Mouse (Mus musculus) adrenal gland, postnatal 25 days (tissue): Measurements from ENCODE around the gene Tmem201. TPM values are rescaled to one million over a fixed set of nuclear protein-coding genes. Genes with fewer than 3 reads are reported as not detected.
"Not testable (repeated sequence)": the region's sequence is repeated elsewhere in the genome, so short reads cannot be mapped to it uniquely, and the experiment has no call there.

Experiments
- DNase-seq: peaks from one replicate; pipeline ENCODE4 v3.0.0; 2021; ENCODE audit warnings: mixed read lengths
- long read RNA-seq: library from polyadenylated mRNA; stranded (forward); transcript quantifications from one replicate; pipeline ENCODE4 v2.0.0, GENCODE M21; 2021
- total RNA-seq: library from RNA; stranded (reverse); gene quantifications from 2 replicates; pipeline ENCODE4 v1.2.3, GENCODE M21; 2021

The Tmem201 gene
- total RNA-seq: 34.1 and 36.1 TPM in 2 replicates
- long read RNA-seq, transcript Tmem201-202 (6 exons, 3,620 nt): major isoform, 5 of 24 reads
- long read RNA-seq, partial matches to known transcripts: 4 of 24 reads
- long read RNA-seq, other reads (novel, unspliced or antisense): 15 of 24 reads

DNA sequence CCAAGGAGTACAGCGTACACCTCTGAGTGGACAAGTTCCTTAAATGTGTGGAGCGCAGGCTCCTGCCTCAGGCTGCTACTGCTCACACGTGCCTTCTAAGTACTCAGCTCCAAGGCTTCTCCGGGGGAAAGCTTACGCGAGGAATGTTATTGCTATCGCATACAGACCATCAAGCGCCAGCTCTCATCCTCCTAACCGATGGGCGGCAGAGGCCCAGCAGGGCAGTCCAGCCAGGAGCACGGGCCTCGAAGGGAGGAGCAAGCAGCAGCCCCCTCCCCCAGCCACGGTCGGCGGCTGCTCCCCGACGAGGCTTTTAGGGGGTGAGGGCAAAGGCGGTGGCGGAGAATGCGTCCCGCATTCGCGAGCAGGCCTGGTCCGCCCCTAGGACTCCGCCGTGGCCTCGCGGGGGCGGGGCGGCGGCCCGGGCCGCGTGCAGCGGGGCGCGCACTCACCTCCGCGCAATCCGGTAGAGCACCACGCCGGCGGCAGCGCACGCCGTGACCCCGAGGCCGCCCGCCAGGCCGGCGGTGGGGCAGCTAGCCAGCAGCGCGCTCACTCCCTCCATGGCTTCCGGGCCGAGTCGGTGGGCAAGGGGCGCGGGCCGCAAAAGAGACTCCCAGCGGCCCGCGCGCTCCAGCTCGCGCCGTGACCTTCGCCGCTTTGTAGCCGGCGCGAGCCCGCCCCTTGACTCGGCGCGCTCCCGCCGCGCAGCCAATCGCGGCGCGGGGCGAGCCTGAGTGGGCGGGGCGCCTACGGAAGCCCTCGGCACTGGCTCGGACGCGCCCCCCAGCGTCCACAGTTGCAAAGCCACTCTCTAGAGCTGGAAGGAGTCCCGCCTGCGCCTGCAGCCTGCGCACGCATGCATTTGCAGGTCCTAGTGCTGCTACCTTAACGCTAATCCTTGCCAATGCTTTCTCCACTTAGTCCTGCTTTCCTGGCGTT is at the start of gene Tmem201:
Gene Tmem201 (minus strand): TSS at position 662 of the 942 bp plus-strand sequence.
- peak; percentile 96 for DNase-seq

DNA sequence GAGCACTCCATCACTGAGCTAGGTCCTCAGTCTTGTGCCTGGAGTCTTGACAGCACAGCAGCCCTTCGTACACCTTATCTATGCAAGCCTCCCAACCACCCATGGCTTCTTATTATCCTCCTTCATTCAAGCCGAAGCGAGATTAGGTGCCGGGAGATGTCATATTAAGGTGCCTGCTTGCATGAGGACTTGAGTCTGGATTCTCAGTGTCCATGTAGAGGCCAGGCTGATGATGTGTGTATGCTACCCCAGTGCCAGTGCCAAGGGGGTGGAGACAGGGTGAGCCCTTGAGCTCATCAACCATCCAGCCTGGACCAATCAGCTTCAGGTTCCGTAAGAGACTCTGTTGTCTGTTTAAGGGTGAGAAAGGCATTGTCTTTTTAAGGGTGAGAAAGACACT is 47.1 kb upstream of the Tmem201 start:
- no peak for DNase-seq

DNA sequence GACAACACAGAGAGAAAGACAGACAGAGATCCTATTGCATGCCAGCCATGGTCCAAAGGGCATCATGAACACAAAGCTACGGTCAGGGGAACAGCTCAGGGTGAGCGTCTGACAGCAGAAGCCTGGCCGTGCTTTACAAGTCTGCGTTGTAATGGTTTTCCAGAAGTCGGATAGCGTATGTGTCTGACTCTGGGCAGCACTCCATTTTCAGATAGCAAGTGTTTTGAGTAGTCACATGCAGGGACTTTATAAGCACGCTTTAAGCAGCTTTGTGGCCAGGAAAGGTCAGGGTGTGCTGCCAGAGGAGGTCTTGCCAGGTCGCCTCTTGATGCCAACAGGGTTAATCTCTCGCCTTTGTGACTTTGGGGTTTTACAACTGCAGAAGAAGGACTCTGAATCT is 46.5 kb upstream of the Tmem201 start:
- no peak for DNase-seq

DNA sequence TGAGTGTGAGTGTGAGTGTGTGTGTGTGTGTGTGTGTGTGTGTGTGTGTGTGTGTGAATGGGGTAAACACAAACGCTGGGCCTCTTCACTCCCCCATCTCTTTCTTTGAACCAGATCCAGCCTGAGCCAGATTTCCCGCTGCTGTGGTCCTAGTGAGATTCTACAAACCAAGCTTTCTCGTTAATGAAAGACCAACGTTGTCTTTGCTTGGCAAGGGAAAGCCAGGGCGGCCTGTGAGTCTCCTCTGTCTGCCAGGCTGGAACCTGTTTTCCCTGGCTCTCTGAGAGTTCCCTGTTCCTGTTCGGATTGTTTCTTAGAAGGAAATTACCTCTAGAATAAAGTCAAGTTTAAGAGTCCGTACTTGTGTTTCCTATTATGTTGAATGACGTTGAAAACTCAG is 45.1 kb upstream of the Tmem201 start:
- DNase-seq: no peak

DNA sequence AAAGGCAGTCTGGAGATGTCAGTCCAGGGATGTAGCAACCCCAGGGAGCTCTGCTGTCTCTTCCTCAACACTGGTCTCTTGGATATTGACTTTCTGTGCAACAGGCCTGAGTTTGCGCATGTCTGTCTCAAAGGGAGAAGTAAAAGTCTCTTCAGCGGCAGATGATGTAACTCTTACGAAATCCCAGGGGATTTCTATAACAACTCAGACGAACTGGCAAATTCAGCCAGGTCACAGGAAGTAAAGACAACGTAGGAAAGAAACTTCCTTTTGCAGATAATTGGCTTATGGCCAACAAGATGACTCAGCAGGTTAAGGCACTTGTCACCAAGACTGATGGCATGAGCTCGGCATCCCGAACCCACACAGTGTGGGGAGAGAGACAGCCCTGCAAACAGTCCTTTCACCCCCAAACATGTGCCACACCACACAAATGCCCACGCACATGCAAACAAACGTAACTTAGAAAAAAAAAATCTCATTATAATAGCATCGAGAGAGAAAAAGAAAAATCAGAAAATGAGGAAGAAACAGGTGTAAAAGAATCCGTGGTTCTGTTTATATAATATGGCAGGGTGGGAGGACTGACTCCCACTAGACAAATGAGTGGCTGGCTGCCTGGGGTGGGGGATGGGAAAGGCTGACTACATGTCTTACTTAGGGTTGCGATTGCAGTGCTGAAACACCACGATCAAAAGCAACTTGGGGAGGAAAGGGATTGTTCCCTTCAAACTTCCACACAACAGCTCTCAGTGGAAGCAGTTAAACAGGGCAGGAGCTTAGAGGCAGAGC is 42.9 kb upstream of the Tmem201 start:
- no peak for DNase-seq

DNA sequence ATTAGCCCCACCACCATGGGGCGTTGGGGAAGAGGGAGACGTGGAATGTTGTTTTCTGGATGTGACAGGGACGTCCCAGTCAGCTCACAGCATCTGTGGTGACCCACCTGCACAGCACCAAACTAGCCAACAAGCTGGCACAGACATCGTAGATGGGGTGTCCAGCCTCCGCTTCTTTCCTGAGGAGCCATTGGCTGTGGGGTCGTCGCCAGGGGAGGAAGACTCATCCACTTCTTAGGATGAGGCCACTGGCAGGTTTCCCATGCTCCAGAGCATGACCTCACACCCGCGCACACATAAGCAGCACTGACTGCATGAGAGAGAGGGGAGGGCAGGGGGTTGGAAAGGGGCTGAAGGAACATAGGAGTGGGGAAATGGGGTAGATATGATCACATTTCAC is 42.1 kb upstream of the Tmem201 start:
- DNase-seq: no peak

DNA sequence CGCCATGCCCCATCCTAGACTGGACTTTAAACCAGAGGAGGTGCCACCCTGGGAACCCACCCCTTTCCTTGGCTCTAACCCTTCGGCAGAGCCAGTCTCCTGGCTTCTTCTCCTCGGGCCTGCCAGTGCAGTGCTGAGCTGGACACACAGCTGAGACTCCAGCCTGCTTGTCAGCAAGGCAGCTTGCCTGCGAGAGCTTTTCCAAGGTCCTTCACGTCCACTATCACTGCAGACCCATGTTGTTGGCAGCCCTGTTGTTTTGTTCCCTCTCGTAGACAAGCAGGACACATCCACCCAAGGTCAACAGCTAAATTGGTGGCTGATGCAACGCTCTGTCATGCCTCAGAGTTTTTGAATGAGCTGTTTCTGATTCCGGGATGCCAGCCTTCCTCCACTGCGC is 39.3 kb upstream of the Tmem201 start:
- peak; percentile 53 for DNase-seq

DNA sequence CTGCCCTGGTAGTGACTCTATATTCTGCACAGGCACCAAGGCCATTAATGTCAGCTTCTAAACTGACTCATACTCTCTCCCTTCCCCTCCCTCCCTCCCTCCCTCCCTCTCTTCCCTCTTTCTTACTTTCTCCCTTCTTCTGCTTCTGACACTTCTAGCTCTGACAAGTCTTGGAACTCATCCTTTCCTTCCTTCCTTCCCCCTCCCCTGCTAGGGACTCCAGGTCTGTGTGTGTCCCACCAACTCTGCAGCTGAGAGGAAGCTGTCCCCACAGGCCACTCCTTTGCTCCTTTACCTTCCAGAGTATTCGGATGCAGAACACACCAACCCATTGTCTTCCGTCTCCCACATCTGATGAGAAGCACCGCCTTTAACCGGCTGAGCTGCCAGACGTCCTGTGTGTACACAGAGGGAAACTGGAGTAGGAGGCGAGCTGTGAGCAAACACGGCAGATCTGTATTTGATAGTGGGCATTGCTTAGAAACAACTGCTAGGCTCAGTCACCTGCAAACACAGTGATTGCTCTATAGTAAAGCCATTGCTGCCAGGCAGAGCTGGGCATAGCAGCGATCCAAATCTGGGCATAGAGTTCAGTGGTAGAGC is 38.0 kb upstream of the Tmem201 start:
- no peak for DNase-seq

DNA sequence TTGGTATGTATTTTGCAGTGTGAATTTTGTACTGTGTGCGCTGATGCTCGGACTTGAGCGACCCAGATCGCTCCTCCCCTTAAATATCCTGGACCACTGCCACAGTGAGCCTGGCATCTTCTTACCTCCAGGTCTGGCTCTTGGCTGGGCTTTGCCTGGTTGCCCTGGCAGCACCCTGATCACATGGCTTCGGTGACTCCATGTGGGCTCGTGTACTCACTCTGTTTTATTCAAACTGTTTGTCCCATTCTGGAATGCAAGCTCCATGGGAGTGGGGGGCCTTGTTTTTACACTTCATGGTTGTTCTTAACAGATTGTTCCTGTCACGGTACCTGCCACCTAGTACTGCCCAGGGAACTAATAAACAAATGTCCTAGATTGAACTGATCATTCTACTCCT is 37.5 kb upstream of the Tmem201 start:
- peak; percentile 74 for DNase-seq

DNA sequence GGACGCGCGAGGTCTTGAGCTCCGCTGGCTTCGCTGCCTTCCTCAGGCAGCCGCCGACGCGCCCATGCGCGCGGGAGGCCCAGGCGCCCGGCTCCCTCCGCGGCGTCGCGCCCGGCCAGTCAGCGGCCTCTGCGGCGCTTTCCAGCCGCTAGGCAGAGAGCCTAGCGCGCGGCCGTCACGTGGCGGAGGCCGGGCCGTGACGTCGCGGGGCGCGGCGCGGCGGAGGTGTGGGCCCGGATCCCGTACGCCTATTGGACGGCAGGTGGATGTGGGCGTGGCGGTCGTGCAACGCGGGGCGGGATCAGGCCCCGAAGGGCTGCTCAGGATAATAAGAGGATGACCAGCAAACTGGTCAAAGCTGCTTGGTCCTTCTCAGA is 36.2 kb upstream of the Tmem201 start, which contains the start of gene Slc25a33:
Gene Slc25a33 (minus strand): TSS at position 184 of the 377 bp plus-strand sequence.
- peak; percentile 97 for DNase-seq

DNA sequence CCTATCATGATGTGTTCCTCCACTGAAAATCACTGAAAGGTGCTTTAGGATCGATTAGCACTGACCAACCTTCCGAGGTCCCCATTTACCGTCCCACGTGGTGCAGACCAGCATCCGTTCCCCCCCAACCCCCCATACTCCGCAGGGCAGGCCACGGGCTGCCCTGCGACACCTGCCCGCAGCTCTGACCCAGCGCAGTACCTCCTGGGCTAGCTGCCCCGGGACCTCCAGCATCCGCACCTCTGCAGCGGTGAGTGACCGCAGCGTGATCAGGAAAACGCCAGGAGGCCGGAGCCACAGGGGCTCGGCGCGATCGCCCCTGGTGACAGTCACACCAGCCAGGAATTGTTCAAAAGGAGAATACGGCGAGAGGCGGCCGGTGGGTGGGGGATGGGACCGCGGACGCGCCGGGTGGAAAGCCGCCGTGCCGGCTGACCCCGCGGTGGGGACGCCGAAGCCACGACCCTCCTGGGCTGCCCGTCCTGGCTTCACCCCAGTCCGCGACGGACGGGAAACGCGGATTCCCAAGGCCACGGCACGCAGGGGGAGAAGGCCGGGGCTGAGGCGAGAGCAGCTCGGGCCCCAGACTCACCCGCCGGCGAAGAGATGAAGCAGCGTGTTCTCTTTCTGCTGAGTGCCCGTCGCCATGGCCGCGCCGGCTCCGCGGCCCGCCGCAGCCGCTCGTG is 35.7 kb upstream of the Tmem201 start:
- DNase-seq: peak; percentile 59

DNA sequence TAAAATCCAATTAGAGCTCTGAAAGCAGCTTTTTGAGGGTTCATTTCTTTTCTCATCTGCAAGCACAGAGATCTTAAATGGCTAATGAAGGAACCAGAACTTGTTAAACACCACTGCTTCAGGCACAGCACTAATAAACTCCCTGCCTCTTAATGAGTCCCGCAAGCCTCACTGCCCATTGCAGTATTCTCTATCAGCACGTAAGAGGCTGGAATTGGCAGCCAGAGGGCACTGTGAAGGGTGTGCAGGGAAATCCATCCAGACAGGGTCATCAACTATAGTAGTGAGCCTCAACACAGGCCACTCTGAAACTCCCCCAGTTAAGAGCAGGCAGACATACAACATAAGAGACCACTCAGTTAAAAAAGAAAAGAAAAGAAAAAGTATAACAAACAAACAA is 34.5 kb upstream of the Tmem201 start:
- DNase-seq: no peak

DNA sequence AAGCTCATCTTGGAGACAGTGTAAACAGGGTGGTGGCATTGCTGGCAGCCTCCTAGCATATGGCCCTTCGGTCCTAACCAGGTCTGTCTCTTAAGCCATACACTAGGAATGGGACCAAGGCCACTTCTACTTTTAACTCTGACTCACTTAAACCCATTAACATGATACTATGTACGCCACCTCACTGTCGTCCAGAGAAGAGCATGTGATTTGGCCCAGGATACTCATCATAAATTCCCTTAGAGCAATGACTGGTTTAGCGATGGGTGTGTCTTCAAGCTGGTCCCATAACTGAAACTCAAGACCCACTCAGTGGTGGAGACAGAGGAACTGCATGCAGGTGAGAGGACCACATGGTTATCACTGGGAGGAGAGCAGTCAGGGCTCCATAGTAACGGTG is 27.4 kb upstream of the Tmem201 start:
- DNase-seq: no peak

DNA sequence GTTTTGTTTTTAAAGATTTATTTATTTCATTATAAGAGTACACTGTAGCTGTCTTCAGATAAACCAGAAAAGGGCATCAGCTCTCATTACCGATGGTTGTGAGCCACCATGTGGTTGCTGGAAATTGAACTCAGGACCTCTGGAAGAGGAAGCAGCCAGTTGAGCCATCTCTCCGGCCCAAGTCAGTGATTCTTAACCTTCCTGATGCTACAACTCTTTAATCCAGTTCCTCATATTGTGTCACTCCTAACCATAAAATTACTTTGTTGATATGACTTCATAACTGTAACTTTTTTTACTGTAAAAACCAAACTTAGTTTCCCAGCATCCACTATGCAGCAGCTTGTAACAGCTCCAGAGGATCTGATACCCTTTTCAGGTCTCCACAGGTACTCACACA is 25.5 kb upstream of the Tmem201 start:
- DNase-seq: no peak

DNA sequence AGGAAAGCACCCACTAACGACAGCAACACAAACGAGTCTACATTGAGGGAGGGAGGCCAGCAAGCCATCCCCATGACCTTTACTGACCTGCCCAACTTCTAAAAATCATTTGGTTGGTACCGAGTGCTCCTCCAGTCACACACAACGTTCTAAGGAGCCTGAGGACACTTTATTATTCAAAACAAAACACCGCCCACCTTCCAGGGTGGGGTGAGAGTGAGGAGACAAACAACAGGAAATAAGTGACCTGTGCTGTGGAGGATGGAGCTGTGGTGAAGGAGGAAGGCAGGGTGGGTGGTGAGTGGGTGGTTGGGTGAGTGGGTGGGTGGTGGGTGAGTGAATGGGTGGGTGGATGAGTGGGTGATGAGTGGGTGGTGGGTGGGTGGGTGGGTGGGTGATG is 21.7 kb upstream of the Tmem201 start:
- no peak for DNase-seq

DNA sequence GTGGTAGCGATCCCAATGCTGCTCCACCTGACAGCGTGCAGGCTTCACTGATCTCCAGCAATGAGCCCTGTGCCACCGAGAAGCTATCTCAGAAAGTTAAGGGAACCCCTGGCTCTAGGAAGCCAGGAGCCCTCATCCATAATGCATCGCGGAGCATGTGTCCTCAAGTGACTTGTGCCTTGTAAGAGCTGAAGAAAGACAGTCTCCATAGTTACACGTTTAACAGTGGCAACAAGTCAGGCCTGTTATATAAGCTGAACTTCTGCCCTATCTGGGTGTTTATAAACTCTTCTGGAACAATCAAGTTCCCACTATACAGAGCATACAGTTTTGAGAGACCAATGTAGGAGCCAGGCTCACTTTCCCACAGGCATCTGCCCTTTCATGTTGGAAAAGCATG is 20.6 kb upstream of the Tmem201 start:
- no peak for DNase-seq

DNA sequence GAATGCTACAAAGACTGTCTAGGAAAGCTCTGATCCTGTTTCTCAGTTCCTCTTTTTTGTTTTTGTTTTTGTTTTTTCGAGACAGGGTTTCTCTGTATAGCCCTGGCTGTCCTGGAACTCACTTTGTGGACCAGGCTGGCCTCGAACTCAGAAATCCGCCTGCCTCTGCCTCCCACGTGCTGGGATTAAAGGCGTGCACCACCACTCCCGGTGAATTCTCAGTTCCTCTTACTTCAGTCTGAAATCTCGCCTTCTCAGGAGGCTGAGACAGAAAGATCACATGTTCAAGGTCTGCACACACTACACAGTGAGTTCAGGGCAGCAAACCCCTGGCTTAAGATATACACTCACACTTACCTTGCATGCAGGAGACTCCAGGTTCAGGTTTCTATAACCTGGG is 18.7 kb upstream of the Tmem201 start:
- not testable (repeated sequence) for DNase-seq

DNA sequence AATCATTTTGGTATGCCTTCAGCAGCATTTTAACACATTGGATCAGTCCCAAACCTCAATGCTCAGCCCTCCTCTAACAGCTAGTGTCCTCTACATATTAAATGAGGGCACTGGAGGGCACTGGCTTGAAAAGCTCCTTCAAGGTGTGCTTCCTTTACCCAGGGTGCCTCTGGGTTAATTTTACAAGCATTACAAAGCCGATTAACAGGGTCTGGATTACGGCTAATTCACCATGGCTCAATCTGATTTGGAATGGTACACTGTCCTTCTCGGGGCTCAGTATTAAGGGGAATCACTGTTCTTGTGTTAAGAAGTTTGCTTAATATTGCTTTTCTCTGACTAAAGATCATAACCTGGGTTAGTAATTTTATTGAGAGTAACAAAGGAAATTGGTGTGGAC is 15.0 kb upstream of the Tmem201 start:
- no peak for DNase-seq

DNA sequence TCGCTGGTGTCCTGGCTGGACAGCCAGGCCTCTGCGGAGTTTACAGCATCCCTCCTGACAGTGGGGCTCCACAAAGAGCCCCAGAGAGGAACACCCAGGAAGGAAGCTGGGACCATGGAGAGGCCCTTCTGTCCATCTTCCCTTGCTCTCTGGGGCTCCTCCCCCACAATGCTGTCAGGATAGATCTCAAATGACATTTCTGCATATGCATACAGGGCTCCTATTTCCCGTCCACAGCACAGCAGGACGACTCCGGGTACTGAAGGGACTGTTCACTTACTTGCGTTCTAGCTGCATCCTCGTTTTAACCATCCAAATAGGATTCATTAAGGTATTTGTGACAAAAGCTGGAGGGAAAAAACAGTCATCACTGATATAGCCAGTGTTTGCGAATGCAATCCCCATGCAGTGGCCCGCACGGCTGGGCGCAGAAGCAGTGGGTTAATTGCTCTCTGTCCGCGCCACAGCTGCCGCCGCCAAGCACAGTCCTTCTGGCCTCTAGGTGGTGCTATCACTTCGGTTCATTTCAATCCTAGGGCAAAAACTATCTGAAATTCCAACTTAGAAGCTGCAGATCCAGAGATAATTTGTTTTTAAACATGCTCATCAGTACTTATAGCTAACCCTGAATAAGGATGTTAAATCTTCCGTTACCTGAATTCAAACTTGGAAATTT is 14.4 kb upstream of the Tmem201 start:
- peak; percentile 44 for DNase-seq

DNA sequence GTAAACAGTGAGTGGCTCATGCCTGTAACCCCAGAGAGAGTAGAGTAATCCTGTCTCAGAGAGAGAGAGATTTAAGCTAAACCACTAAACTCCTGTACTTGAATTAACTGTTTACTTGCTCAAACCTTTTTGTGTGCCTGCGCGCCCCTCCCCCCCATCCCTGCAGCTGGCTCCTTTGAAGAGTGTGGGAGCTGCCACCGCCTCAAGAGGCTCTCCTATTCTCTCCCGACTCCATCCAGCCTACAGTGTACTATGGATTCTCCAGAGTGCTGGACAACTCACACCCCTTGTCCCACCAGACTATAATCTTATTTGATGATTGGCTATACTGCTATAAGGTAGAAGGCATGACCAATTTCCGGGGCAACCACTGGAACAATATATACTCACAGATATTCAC is 12.8 kb upstream of the Tmem201 start:
- DNase-seq: no peak

DNA sequence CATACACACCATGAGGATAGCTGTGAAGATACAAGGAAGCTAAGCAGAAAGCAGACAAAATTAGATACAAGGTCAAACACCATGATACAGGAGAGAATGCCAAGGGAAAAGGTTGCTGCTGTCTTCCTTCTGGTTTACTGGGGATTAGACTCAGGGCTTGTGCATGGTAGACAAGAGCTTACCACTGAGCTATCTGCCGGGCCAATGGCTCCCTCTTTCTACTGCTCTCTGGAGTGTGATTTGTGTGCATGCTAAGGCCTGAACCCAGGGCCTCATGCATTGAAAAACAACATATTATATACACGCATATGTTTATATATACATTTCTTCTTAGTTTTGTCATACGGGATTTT is 11.8 kb upstream of the Tmem201 start:
- not testable (repeated sequence) for DNase-seq
